Mouse (Mus musculus): ENCODE results near the gene Uqcc1.
"Not testable (repeated sequence)": the region's sequence is repeated elsewhere in the genome, so short reads cannot be mapped to it uniquely, and the experiment has no call there.

Uqcc1 gene

DNA sequence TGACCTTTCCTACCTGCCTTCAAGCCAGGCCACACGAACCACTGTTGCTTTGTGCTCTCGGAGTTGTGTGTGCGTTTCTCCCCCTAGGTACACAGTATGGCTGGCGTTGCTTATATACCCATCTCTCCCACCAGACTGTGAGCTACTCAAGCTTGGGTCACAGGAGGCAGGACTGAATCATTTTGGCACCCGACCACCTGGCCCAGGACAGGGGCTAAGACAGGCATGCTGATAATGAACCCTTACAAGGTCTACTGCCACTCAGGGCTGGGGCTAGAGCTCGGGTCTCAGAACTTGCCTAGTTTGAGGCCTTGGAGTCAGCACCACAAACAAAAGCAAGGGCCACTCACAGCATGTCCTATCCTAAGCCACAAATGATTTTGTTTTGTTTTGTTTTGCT is 68.5 kb downstream of the Uqcc1 start:
- in situ Hi-C loops (cut with MseI, MboI) = no loop called here

DNA sequence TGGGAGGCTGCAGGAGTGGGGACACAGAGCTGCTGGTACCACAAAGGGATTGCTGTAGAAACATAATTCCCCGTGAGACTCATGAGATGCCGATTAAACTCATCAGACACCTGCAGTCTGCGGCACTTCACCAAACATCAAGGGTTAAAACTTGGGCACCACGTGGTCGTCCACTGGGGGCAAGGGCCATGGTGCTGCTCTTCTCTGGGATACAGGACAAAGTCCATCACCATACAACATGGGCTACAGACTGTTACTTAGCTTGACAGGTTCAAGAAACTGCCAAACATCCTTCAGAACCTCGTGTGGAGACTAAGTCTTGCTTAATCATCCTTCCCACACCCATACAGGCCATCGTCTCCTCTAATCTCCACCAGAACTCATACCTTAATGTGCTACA is 70.0 kb downstream of the Uqcc1 start:
- in situ Hi-C loops (cut with MseI, MboI) = no loop called here

DNA sequence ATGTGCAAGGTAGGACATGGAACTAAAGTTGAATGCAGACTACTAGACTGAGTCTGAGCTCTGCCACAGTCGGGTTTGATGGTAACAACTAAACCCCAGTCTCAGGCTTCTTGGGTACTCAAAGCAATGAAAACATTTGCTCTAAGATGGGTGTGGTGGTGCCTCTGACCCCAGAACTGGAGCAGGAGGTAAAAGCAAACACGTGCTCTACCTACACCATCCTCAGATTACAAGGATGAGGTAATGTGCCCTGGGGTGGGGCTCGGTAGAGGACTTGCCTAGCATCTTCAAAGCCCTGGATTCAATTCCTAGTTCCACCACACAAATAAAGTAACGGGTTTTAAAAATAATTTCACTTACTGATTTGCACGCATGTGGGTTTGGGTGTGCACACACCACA is 77.6 kb downstream of the Uqcc1 start:
- in situ Hi-C loops (cut with MseI, MboI) = no loop called here

DNA sequence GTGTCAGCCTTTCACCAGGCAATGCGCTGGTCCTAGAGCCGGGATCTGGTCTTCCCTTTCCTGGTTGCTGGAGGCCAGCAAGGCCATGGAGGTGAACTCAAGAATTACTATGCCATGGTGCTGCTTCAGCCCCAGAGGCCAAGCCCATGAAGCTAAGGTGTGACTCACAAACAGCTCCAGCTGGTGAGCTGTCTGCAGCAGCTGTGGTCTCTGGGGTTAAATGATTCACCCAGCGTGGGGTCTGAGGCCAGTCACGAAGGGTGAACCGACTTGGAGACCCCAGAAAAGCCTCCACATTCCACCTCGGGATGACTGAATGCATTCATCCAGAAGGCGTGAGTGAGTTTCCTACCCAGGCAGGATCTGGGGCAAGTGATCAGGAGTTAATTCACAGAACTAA is 80.0 kb downstream of the Uqcc1 start:
- in situ Hi-C loops (cut with MseI, MboI) = no loop called here

DNA sequence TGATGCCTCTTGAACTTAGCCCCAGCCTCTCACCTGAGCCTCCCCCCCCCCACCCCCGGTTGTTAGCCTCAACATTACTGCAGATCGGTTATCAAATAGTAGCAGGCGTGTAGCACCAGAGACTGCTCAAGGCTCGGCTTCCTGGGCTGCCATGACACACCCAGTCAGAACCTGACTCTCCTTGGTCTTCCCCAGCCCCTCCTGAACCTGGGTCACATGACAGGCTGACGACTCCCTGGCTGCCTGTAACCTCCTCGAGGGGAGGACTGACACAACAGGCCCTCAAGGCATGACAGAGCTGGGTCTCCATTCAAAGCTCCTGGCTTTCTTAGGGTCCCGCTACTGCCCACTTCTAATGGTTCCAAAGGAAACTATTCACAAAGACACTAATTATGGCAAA is 80.6 kb downstream of the Uqcc1 start:
- in situ Hi-C loops (cut with MseI, MboI) = loop anchor here in 1 of 2 experiments (5.0 kb wide), 1 partner anchor 98 kb away; the partner anchor contains the start of gene Gdf5

DNA sequence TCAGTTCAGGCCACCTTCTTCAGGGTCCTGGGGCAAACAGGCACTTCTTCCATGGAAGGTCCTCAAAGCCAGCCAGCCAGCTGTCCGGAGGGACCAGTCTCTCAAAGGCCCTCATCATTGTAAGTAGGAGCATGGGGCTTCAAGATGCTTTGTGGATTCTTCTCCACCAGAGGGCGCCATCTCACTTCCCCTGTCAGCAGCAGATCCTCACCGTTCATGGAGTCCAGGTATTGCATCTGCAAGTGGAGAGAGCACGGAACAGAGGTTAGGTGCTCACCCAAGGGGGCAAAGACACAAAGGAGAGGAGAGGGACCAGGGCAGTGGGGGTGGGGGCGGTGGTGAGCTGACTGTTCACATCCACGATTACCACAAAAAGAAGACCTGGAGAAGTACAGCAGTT is 81.8 kb downstream of the Uqcc1 start:
- in situ Hi-C loops (cut with MseI, MboI) = loop anchor here in 1 of 2 experiments (5.0 kb wide), 1 partner anchor 99 kb away; the partner anchor contains the start of gene Gdf5

DNA sequence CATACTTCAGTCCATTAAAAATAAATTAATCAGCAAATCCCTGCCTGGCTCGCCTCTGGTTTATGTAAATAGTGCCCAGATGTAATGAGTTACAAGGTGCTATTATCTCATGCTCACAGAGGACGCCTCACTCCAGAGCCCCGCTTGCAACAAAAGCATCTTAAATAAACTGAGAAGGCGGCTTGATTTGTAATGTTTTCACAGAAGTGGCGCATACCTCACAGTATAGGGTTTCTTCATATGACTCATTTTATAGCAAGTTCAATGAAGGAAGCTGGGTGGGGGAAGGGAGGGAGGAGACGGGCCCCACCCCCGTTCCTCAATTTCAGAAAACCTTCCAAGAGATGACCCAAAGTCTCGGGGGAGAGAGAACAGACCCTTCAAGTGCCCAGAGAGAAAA is 83.2 kb downstream of the Uqcc1 start:
- in situ Hi-C loops (cut with MseI, MboI) = loop anchor here in 1 of 2 experiments (5.0 kb wide), 1 partner anchor 100 kb away; the partner anchor contains the start of gene Gdf5

DNA sequence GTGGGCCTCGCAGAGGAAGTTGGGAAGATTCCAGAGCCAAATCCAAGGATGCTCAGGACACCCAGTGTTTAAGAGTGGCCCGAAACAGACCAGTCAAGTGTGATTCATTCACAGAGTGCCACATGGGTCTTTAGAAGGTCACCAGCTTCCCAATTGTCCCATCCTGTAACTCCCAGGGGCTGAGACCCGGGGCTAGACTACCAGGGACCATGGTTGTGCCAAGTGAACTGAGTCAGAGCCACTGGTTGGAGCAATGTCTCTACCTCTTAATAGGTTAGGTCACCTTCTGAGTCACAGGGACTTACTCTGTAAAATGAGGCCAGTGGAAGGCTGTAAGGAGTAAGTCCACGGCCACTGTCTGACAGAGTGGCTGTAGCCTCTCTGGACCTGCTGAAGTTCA is 91.1 kb downstream of the Uqcc1 start:
- in situ Hi-C loops (cut with MseI, MboI) = no loop called here

DNA sequence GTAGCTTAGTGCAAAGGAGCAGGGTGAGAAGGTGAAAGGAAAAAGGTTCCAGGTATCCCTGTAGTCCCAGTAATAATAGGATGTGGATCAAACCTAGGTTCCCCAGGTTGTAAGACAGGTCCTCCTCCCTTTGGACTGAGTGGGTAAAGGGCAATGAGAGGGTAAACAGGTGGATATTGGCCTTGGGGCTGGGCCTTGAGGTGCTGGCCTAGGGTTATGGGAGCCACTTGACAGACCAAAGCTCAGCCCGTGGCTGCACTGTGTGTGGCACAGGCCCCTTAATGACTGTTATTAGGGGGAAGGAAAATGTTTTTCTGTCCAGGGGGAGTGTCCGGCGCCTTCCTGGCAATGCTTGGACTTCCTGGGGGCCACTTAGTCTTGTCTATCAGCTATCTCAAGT is 92.1 kb downstream of the Uqcc1 start:
- in situ Hi-C loops (cut with MseI, MboI) = no loop called here

DNA sequence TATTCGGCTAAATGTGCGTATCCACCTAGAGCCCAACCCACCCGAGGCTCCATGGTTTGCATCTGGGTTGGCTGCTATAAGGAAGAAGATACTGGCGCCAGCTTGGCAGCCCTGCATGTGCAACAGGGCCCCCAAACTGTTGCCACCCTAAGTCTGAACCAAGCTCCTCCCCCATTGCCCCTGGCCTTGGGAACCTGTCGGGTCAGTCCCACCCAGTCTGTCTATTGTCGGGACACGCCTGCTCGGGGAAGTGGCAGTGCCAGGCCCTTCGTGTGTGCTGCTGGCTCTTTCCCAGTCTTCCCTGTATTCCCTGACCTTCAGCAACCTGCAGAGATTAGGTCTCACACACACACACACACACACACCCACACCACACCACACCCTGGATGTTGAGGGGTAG is 95.4 kb downstream of the Uqcc1 start, which contains the start of gene Fam83c:
Gene Fam83c, minus strand, starts transcription at position 123 of the 400 bp plus-strand sequence.
- in situ Hi-C loops (cut with MseI, MboI) = no loop called here

DNA sequence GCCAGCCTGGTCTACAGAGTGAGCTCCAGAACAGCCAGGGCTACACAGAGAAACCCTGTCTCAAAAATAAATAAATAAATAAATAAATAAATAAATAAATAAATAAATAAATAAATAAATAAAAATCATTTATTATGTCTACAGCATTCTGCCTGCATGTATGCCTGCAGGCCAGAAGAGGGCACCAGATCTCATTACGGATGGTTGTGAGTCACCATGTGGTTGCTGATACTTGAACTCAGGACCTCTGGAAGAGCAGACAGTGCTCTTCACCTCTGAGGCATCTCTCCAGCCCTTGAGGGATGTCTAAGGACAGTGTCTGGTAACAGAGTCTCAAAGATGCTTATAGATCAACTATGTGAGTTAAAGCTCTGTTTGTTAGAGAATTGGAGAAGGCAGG is 98.0 kb downstream of the Uqcc1 start:
- in situ Hi-C loops (cut with MseI, MboI) = not testable (repeated sequence)

DNA sequence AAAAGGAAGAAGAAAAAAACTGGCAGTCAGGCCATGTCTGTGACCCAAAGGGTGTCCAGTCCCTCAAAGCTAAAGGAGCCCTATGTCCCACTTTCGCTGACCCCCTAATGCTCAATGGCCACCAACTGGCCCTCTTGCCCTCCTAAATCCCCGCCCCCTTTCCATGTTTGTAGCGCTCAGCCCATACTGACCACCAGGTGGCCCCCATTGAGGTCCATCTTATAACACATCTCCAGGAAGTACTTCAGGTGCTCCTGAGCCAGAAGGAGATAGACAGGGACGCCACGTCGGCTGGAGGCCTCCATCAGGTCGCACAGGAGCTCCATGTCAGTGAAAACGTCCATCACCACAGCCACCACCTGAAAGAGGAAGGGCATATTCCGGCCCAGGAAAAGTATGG is 98.8 kb downstream of the Uqcc1 start:
- in situ Hi-C loops (cut with MseI, MboI) = no loop called here

DNA sequence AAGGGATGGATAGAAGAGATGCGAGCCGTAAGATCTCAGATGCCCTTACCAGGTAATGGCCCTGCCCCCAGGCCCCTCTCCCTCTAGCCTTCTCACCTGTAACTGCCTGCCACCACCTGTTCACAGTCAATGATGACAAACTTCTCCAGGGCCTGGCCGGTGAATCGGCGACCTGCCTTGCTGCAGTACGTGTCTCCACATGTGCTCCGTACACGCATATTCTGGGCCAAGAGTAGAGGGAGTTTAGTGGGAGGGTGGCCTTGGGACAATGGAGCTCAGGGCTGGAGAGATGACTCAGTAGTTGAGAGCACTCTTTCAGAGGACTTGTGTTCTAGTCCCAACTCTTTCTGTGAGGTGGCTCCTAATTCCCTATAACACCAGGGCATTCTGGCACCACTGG is 99.3 kb downstream of the Uqcc1 start:
- in situ Hi-C loops (cut with MseI, MboI) = no loop called here

DNA sequence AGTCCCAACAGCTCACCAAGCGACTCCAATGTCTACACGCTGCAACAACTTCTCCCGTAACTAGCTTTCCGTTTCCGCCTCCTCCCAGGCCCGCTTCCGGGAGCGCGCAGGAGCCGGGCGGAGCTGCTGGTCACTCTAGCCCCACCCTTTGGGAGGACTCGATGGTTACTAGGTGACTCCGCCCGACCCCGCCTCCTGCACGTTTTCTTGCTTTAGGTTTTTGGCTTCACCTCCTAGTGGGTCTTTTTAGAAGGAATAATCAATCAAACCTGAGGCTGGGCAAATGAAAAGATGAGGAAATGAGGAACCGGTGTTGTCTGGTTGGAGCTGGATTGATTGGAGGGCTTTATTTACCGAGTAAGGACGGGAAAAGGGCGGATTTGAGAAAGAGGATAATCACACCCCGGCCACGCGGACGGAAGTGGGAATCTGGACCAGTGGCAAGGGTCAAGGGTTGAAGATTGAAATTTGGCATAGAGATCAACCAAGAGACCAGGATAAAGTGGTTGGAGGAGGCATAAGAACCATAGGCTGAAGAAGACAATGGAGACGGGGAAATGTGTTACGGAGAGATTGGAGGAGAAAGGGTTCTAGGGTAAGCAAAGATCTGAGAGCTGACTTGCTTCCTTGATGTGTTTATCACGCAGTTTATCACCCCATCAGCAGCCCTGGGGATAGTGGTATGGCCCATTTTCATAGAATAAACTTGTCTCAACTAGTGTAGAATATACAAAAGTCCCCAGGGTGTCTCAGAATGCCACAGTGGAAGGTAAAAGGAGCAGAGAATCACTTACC is 103.3 kb downstream of the Uqcc1 start, which contains the start of gene Eif6:
Gene Eif6, minus strand, starts transcription at position 296 of the 795 bp plus-strand sequence.
- in situ Hi-C loops (cut with MseI, MboI) = no loop called here

DNA sequence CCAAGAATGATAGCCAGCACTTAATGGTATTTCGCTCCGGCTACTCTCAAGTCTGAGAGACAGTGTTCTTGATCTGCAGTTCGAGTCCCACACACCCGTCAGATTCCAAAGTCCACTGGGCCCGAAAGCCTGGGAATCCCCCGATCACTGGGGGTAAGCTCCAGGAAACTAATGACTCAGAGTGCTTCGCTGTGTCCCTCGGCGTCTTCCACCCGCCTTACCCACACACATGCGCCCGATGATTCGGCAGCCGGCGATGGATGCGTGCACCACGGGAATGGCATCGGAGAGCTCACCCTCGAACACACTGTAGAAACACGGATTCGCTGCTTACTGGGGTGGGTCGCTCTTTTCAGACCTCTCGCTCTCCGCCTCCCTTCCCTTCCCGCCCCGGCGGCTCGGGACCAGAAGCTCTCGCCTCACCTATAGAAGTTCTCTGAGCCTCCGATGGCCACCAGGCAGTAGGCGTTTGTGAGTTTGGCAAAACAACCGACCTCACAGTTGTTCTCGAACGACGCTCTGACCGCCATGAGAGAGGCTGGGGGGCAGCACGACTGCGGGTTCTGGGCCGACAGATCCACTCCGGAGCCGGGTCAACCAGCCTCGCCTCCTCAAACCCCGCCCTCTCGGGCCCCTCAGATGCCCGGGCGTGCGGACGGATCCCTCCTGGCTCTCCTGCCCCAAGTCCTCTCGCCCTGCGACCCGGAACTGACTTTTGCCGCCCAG is 104.0 kb downstream of the Uqcc1 start:
- in situ Hi-C loops (cut with MseI, MboI) = no loop called here

DNA sequence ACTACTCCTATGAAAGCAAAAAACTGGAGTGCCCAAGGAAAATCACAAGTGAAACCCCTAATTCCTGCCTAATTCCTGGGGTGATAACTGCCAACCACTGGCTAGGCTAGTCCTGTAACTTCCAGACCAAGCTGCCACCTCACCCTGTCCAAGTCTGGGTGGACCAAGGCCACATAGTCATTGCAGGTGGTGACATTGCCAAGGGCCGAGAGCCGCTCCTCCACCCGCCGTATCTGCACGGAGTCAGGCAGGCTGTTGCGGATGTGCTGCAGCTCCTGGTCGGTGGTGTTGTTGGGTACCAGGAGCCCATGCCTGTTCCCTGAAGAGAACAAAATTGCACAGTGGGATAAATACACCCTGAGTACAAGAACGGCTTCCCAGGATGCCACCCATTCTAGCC is 106.4 kb downstream of the Uqcc1 start:
- in situ Hi-C loops (cut with MseI, MboI) = no loop called here

DNA sequence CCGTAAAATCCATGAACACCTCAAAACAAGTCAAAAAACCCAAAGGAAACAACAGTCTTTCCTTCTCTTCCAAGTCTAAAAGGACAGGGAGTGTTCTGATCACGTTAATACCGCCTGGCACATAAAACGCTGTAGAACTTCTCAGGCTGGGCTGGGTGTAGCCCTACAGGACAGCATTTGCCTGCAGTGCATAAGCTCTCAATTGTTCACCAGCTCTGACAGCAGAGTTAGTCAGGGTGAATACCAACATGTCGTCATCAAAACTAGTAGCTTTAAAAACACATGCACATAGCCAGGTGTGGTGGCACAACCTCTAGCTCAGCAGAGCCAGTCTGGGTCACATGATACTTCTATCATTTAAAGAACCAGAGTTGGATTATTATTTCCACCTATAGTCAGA is 109.3 kb downstream of the Uqcc1 start:
- in situ Hi-C loops (cut with MseI, MboI) = no loop called here

DNA sequence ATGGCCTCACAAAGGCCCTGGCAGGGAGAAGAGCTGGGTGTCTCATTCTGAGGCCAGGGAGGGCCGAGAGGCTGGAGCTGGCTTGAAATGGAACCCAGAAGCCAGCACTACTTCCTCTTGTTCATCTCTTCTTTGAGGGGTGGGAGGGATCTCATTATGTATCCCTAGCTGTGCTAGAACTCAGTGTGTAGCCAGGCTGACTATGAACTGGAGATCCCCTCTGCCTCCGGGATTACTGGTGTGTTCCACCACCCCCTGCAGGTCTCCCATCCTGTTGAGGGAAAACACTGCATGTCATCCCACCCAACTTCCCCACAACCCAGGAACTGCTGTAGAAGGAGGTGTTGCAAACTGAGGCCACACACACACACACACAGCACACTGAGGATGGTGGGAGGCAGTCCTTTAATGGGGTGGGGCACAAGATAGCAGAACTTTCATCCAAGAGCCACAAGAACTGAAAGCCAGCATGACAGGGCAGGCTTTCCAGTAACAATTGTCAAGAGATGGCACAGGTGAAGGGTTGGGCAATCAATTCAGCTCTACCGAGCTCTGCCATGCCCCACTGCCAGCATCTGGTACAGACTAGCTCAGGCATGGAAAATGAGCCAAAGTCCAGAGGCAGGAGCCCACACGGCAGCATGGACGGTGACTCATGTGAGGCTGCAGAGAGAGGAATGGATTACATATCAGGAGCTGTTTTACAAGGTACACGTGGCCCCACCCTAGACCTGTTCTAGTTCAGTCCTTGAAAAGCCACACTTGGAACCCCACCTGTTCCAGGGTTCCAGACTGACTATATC is 110.5 kb downstream of the Uqcc1 start:
- in situ Hi-C loops (cut with MseI, MboI) = no loop called here

DNA sequence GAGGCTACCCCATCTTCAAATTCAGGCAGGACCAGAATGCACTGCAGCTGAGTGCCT is 110.9 kb downstream of the Uqcc1 start, which contains the start of gene BC029722:
Gene BC029722, minus strand, starts transcription at position 35 of the 57 bp plus-strand sequence.
- in situ Hi-C loops (cut with MseI, MboI) = no loop called here

DNA sequence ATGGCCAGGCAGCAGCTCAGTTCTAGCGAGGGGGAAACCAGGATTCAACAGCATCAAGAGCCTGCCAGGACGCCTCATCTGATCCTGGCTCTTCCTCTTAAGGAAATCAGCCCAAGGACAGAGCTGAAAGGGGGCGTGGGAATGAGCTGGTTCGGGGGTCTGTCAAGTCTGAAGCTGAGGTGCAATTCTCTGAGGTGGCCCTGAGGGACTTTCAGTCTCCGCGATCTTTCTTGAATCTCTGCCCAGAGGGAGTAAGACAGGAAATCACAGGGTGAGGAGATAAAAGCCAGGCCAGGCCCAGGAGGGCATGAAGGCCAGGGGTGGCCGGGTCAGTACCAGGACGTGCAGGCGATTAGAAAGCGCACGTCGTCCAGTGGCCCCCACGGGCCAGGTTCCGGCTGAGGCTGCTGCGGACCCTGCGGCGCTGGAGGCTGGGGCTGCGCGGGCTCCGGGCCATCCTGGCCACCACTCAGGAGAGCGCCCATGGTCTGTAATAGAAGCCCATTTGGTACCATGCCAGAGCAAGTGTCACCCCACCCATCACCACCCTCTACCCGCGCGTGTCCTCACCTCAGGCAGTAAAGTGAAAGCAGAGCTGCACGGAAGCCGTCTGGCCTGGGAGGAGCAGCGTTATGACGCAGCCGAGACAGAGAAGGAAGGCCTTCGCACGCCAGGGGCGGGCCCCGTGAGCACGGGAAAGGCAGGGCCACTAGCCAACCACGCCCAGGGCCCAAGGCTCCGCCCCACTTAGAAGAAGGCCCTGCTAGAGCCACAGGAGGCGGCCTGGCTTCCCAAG is 111.3 kb downstream of the Uqcc1 start:
- in situ Hi-C loops (cut with MseI, MboI) = no loop called here

DNA sequence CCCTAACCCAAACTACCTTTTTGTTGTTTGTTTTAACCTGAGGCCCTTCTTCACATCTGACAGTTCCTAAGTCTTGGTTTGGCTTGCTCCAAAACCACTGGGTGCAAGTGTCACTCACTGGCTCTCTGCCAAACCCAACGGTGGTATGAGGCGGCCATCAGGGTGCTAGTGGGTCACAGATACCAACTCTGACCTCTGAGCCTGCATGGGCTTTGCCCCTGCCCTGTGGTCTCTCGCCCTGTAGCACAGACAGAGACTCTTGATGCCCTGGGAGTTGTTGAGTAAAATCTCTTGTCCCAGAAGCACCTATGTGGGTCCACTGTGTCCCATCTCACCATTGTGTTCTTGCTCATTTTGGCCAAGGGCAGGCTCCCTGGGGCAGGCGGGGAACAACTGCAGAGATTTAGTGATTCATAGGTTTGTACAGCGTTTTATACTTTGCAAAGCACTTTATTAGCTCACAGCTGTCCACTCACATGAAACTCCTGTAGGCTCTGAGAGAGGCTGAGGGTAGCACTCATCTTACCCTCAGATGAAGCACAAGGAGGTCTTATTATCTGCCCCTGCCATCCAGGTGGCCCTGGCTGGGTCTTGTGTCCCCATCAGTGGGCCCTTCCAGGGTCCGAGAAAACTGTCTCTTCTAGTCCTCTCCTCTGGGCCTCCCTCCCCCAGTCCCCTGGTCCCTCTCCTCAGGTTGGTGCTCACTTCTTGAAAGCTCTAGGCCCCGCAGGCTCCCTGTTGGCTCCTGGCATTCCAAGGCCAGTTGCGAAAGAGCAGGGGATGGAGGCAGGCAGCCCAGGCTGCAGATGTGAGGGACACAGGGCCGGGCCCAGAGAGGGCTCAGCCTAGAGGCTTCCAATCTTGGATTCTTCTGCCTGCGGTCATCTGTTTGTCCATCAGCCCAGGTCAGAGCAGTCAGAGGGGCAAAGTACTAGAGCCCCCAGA is 112.5 kb downstream of the Uqcc1 start:
- in situ Hi-C loops (cut with MseI, MboI) = no loop called here
